Mouse (Mus musculus): ENCODE results near the gene Abcc2. TPM values are rescaled to one million over a fixed set of nuclear protein-coding genes. Genes with fewer than 3 reads are reported as not detected.

The Abcc2 gene
- polyA plus RNA-seq, 1 experiment from 2014 or later: 0.08 TPM

DNA sequence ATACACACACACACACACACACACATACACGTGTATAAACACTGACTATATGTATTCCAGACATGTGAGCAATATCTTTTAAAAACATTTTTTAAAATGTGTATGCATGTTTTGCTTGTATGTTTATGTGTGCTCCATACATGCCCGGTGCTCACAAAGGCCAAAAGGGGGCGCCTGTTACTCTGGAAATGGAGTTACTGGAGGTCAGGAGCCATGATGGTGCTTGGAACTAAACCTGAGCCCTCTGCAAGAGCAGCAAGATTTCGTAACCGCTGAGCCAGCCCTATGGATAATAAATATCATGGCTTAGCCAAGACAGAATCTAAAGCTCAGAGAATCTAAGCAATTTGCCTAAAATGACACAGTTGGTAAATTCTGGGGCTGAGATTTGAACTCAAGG is 105.2 kb downstream of the Abcc2 start:
- no peak overlapping the region for H3K4me2 ChIP-seq (replicated peaks)
- no peak overlapping the region for H3K4me3 ChIP-seq
- ATAC-seq (ENCODE audit: insufficient number of reproducible peaks, insufficient read depth, low FRiP score, low TSS enrichment): no peak
- WGBS: 81% methylated on average over 5 of the region's 5 CpGs
- peaks cover 11% of the 10 kb centered on the region for H3K4me1 ChIP-seq
- H3K27ac ChIP-seq: no peak overlapping the region
- no peaks in the 10 kb centered on the region for H3K9me3 ChIP-seq
- no peaks in the 10 kb centered on the region for H3K36me3 ChIP-seq
- no peak overlapping the region for H3K9ac ChIP-seq
- no peaks in the 10 kb centered on the region for H3K27me3 ChIP-seq

DNA sequence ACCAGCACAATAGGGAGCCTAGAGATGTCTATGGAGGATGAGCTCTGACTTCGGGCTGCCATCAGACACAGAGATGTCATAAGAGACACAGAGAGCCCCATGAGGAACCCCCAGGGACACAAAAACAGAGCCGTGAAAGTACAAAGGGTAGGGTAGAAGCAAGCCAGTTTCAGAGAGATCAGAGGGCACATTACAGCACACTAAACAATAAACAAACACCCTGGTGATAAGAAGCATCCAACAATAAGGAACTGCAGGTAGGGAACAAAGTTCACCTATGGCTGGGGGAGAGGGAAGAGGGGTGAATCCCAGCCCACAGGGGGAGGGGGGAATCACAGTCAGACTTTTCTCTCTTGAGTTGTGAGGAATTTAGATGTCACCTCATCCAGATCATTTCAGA is 105.7 kb downstream of the Abcc2 start:
- no peaks in the 10 kb centered on the region for H3K36me3 ChIP-seq
- no peaks in the 10 kb centered on the region for H3K27me3 ChIP-seq
- no peak overlapping the region for H3K27ac ChIP-seq
- no peak overlapping the region for H3K4me2 ChIP-seq (replicated peaks)
- H3K9ac ChIP-seq: no peak overlapping the region
- 74% methylated on average over 2 of the region's 2 CpGs for WGBS
- H3K4me1 ChIP-seq: peaks cover 11% of the 10 kb centered on the region
- H3K9me3 ChIP-seq: no peaks in the 10 kb centered on the region
- H3K4me3 ChIP-seq: no peak overlapping the region
- ATAC-seq (ENCODE audit: insufficient number of reproducible peaks, insufficient read depth, low FRiP score, low TSS enrichment): no peak

Other genes starting within 250 kb of the Abcc2 start
- gene Nkx2-3, start 169.9 kb upstream of the Abcc2 start, polyA plus RNA-seq (2016; fragmentation: Nextera tagmentation; extraction: Ambion mirVana): 3.6 and 3.9 TPM in 2 replicates
- 18.4 and 20.4 TPM in 2 replicates for gene Slc25a28, start 107.3 kb upstream of the Abcc2 start, polyA plus RNA-seq (2016; fragmentation: Nextera tagmentation; extraction: Ambion mirVana)
- gene Entpd7, start 92.5 kb upstream of the Abcc2 start, polyA plus RNA-seq (2016; fragmentation: Nextera tagmentation; extraction: Ambion mirVana): 9.3 and 12.0 TPM in 2 replicates
- 11.1 and 13.0 TPM in 2 replicates for gene Cutc, start 29.2 kb upstream of the Abcc2 start, polyA plus RNA-seq (2016; fragmentation: Nextera tagmentation; extraction: Ambion mirVana)
- 14.8 and 15.3 TPM in 2 replicates for gene Cox15, start 29.2 kb upstream of the Abcc2 start, polyA plus RNA-seq (2016; fragmentation: Nextera tagmentation; extraction: Ambion mirVana)
- 20.5 and 22.9 TPM in 2 replicates for gene Dnmbp, start 158.0 kb downstream of the Abcc2 start, polyA plus RNA-seq (2016; fragmentation: Nextera tagmentation; extraction: Ambion mirVana)
- not detected in 2 replicates for gene Cpn1, start 204.4 kb downstream of the Abcc2 start, polyA plus RNA-seq (2016; fragmentation: Nextera tagmentation; extraction: Ambion mirVana)
- not detected in 2 replicates for gene Cyp2c23, start 247.0 kb downstream of the Abcc2 start, polyA plus RNA-seq (2016; fragmentation: Nextera tagmentation; extraction: Ambion mirVana)

Measured in embryonic facial prominence, embryonic 12.5 days (tissue).